Mouse (Mus musculus): ENCODE measurements at regions not wholly inside any gene's neighbourhood (a gene's known extent, or its start where the extent isn't known, plus 50 kb on each side); places are given as distances from the start of the nearest gene placed in this dataset.
"Not testable (repeated sequence)": the region's sequence is repeated elsewhere in the genome, so short reads cannot be mapped to it uniquely, and the experiment has no call there.

DNA sequence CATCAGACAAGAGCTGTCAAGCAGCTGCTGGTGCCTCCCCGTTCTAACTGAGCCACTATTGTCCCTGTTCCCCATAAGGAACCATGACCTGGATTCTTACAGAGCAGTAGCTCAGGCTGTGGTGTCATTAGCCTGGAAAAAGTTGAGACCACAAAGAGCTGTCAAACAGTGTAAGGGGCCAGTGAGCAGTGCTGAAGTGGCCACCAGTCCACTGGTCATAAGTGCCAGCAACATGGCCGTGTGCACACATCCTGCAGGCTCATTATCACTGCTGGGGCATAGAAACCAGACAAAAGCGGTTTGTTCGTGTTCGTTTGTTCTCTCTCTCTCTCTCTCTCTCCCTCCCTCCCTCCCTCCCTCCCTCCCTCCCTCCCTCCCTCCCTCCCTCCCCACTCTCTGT, 125.2 kb upstream of the Rybp start:
- H3K27me3 ChIP-seq (ENCODE audit: control insufficient read depth, insufficient read depth, low read length) = no peaks in the 10 kb centered on the region; the same call in 1 of the 2 replicates
- WGBS = 60% methylated on average over 5 of the region's 5 CpGs
- H3K9me3 ChIP-seq (replicated peaks; ENCODE audit: control insufficient read depth, low read length) = 0 out of 2 replicates have a peak, but pooled peaks cover 3% of the 10 kb centered on the region

DNA sequence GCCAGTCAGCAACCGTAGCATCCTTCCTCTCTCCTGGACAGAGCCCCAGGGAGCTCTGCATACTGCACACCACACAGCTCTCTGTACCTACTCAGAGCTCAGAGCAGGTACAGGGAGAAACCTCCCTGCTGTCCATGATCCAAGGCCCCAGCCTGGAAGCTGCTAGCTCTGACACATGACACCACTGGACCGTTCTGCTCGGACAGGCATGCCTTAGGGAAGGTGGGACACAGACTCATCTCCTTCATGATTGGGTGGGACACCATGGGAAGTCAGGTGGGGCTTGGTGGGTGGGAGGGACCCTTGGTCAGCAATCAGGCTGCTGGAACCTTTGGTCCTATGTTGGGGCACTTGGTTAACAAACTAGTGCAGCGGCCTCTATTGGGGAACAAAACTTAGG, 124.7 kb upstream of the Rybp start:
- Histone ChIP-seq H3K9ac (ENCODE audit: low read length) (no peak overlapping the region), H3K9me3 (replicated peaks; ENCODE audit: control insufficient read depth, low read length) (0 out of 2 replicates have a peak, but pooled peaks cover 3% of the 10 kb centered on the region), H3K4me2 (ENCODE audit: low read depth, low read length) (no peak overlapping the region), H3K27ac (ENCODE audit: low read length) (no peak overlapping the region), H3K27me3 (ENCODE audit: control insufficient read depth, insufficient read depth, low read length) (no peaks in the 10 kb centered on the region; the same call in 1 of the 2 replicates), H3K36me3 (ENCODE audit: control insufficient read depth, insufficient read depth) (no peaks in the 10 kb centered on the region), H3K4me3 (ENCODE audit: low read length) (no peak overlapping the region), H3K4me1 (ENCODE audit: control insufficient read depth, insufficient read depth, low read length) (0 out of 2 replicates have a peak, but pooled peaks cover 2% of the 10 kb centered on the region)
- no peak for ATAC-seq (replicated peaks; ENCODE audit: extremely low read depth, insufficient read depth, low FRiP score)
- 71% methylated on average over 4 of the region's 4 CpGs for WGBS

More for the DNA sequence above, 125.2 kb upstream of the Rybp start:
- no peak overlapping the region for H3K9ac ChIP-seq (ENCODE audit: low read length)
- no peaks in the 10 kb centered on the region for H3K36me3 ChIP-seq (ENCODE audit: control insufficient read depth, insufficient read depth)
- H3K4me3 ChIP-seq (ENCODE audit: low read length) = no peak overlapping the region
- H3K27ac ChIP-seq (ENCODE audit: low read length) = no peak overlapping the region
- H3K4me2 ChIP-seq (ENCODE audit: low read depth, low read length) = no peak overlapping the region
- H3K4me1 ChIP-seq (ENCODE audit: control insufficient read depth, insufficient read depth, low read length) = 0 out of 2 replicates have a peak, but pooled peaks cover 2% of the 10 kb centered on the region
- ATAC-seq (replicated peaks; ENCODE audit: extremely low read depth, insufficient read depth, low FRiP score) = no peak

DNA sequence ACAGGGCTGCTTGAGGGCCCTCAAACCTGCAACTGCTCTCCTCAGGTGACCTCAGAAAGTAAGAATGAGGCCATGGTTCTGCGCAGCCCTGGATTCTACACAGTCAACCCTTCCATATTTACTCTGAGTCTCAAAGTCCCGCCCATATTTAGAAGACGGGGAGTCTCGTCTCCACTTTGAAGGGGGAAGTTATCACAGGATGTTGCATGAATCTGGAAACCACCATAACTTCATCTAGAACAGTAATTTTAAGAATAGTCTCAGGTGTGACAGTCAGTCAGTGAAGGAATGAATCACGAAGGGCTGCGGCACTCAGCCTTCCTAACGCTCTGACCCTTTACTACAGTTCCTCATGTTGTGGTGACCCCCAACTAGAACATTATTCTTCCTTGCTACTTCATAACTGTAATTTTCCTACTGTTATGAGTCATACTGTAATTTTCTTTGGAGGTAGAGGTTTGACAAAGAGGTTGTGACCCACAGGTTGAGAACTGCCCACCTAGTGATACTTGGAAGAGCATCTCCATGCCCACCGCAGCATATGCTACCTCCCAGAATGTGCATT, 122.9 kb upstream of the Rybp start:
- no peak for ATAC-seq (replicated peaks; ENCODE audit: extremely low read depth, insufficient read depth, low FRiP score)
- WGBS = 94% methylated on average over 8 of the region's 8 CpGs
- 0 out of 2 replicates have a peak, but pooled peaks cover 3% of the 10 kb centered on the region for H3K9me3 ChIP-seq (replicated peaks; ENCODE audit: control insufficient read depth, low read length)

DNA sequence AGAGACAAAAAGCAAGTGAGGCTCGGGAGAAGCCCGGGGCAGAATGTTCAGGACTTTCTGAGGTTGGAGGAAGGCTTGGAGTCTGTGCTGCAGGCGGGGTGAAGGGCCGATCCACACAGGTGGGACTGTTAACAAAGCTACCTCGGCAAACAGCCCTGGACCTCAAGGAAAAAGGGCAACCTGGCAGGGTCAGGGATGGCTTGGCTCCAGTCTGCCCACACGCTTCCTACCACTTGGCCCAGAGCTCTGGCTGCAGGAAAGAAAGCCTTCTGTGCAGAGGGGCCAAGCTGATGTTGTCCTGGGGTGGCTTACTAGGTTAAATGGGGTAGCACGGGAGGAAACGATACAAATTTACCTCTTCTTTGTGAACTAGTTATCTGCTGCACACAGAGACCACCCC, 121.5 kb upstream of the Rybp start:
- ATAC-seq (replicated peaks; ENCODE audit: extremely low read depth, insufficient read depth, low FRiP score) = no peak
- Histone ChIP-seq H3K4me2 (ENCODE audit: low read depth, low read length) (no peak overlapping the region), H3K27me3 (ENCODE audit: control insufficient read depth, insufficient read depth, low read length) (no peaks in the 10 kb centered on the region), H3K27ac (ENCODE audit: low read length) (no peak overlapping the region), H3K9me3 (replicated peaks; ENCODE audit: control insufficient read depth, low read length) (0 out of 2 replicates have a peak, but pooled peaks cover 3% of the 10 kb centered on the region), H3K9ac (ENCODE audit: low read length) (no peak overlapping the region), H3K4me3 (ENCODE audit: low read length) (no peak overlapping the region), H3K36me3 (ENCODE audit: control insufficient read depth, insufficient read depth) (no peaks in the 10 kb centered on the region), H3K4me1 (ENCODE audit: control insufficient read depth, insufficient read depth, low read length) (no peaks in the 10 kb centered on the region)
- WGBS = 80% methylated on average over 8 of the region's 8 CpGs

More for the DNA sequence above, 122.9 kb upstream of the Rybp start:
- H3K27ac ChIP-seq (ENCODE audit: low read length) = no peak overlapping the region
- H3K9ac ChIP-seq (ENCODE audit: low read length) = no peak overlapping the region
- no peak overlapping the region for H3K4me3 ChIP-seq (ENCODE audit: low read length)
- no peak overlapping the region for H3K4me2 ChIP-seq (ENCODE audit: low read depth, low read length)
- no peaks in the 10 kb centered on the region for H3K27me3 ChIP-seq (ENCODE audit: control insufficient read depth, insufficient read depth, low read length)
- 0 out of 2 replicates have a peak, but pooled peaks cover under 1% of the 10 kb centered on the region for H3K4me1 ChIP-seq (ENCODE audit: control insufficient read depth, insufficient read depth, low read length)
- H3K36me3 ChIP-seq (ENCODE audit: control insufficient read depth, insufficient read depth) = no peaks in the 10 kb centered on the region

DNA sequence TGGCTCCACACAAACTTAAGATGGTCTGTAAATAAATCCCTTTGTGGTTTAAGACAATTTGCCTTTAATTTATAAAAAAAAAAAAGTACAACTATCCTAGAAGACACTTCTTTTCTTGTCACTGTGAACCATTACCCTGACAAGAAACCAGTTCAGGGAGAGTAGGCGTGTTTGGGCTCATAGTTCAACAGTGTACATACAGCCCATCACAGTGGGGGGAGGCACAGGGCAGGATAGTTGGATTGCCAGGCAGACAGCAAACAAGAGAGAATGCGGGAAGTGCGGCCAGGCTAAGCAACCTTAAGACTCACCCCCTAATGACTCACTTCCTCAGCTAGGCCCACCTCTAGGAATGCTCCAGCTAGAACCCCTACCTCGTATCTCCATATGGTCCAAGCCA, 119.2 kb upstream of the Rybp start:
- H3K4me3 ChIP-seq (ENCODE audit: low read length) = no peak overlapping the region
- no peaks in the 10 kb centered on the region for H3K36me3 ChIP-seq (ENCODE audit: control insufficient read depth, insufficient read depth)
- H3K4me1 ChIP-seq (ENCODE audit: control insufficient read depth, insufficient read depth, low read length) = no peaks in the 10 kb centered on the region
- WGBS = 76% methylated on average over 4 of the region's 4 CpGs
- H3K9ac ChIP-seq (ENCODE audit: low read length) = no peak overlapping the region
- H3K27ac ChIP-seq (ENCODE audit: low read length) = no peak overlapping the region
- no peaks in the 10 kb centered on the region for H3K27me3 ChIP-seq (ENCODE audit: control insufficient read depth, insufficient read depth, low read length)
- ATAC-seq (replicated peaks; ENCODE audit: extremely low read depth, insufficient read depth, low FRiP score) = no peak
- no peak overlapping the region for H3K4me2 ChIP-seq (ENCODE audit: low read depth, low read length)
- H3K9me3 ChIP-seq (replicated peaks; ENCODE audit: control insufficient read depth, low read length) = 0 out of 2 replicates have a peak, but pooled peaks cover 3% of the 10 kb centered on the region

DNA sequence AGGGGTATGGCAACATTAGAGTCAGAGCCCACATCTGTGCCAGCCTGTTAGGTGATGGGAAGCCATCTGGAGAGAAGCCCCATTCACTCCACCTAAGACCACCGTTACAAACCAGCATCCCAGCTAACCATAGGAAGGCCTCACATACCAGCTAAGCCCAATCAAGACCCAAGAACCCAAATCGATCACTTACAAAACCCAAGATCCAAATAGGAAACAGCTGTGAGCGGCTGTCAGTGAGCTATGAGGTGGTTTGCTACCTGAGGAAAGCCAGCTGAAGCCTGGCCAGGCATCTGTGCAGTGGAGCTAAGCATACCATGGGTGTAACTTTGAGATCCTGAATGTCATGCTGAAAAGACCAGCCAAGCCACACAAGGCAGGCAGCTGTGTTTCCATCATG, 116.9 kb upstream of the Rybp start:
- no peak for ATAC-seq (replicated peaks; ENCODE audit: extremely low read depth, insufficient read depth, low FRiP score)
- 76% methylated on average over 3 of the region's 3 CpGs for WGBS
- Histone ChIP-seq H3K4me2 (ENCODE audit: low read depth, low read length) (no peak overlapping the region), H3K4me3 (ENCODE audit: low read length) (no peak overlapping the region), H3K9ac (ENCODE audit: low read length) (no peak overlapping the region), H3K9me3 (replicated peaks; ENCODE audit: control insufficient read depth, low read length) (no peaks in the 10 kb centered on the region), H3K4me1 (ENCODE audit: control insufficient read depth, insufficient read depth, low read length) (no peaks in the 10 kb centered on the region), H3K36me3 (ENCODE audit: control insufficient read depth, insufficient read depth) (no peaks in the 10 kb centered on the region), H3K27ac (ENCODE audit: low read length) (no peak overlapping the region), H3K27me3 (ENCODE audit: control insufficient read depth, insufficient read depth, low read length) (no peaks in the 10 kb centered on the region)

DNA sequence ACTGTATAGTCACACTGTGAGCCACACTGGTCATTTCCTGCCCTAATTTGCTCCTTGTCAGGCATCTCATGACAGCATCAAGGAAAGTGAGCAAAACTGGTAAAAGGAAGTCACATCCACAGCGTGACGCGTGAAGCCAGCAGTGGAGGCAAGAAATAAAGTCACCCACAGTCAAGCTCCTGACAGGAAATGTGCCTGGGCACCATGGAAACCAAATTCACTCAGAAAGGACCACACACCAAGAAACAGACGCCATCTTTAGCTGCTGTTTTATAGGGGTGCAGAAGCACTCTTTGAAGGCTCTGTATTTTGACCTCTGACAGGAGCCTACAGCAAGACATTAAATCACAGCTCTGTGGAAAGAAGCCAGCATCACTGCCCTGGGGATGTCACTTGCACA, 115.4 kb upstream of the Rybp start:
- no peaks in the 10 kb centered on the region for H3K36me3 ChIP-seq (ENCODE audit: control insufficient read depth, insufficient read depth)
- H3K9ac ChIP-seq (ENCODE audit: low read length) = no peak overlapping the region
- no peak overlapping the region for H3K4me3 ChIP-seq (ENCODE audit: low read length)
- H3K9me3 ChIP-seq (replicated peaks; ENCODE audit: control insufficient read depth, low read length) = no peaks in the 10 kb centered on the region
- no peak for ATAC-seq (replicated peaks; ENCODE audit: extremely low read depth, insufficient read depth, low FRiP score)
- H3K27ac ChIP-seq (ENCODE audit: low read length) = no peak overlapping the region
- 74% methylated on average over 4 of the region's 4 CpGs for WGBS
- no peak overlapping the region for H3K4me2 ChIP-seq (ENCODE audit: low read depth, low read length)
- H3K4me1 ChIP-seq (ENCODE audit: control insufficient read depth, insufficient read depth, low read length) = no peaks in the 10 kb centered on the region
- no peaks in the 10 kb centered on the region for H3K27me3 ChIP-seq (ENCODE audit: control insufficient read depth, insufficient read depth, low read length)

DNA sequence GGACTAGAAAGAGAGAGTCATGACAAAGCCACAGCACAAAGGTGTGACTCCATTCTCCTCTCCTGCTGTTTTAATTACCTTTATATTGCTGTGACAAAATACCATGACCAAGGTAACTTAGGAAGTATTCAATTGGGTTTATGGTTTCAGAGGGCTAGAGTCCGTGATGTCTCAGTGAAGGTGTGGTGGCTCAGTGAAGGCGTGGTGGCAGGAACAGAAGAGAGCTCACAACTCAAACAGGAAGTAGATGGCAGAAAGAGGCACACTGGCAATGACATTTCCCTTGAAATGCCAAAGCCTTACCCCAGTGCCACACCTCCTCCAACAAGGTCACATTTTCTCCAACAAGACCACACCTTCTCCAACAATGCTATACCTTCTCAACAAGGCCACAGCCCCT, 114.4 kb upstream of the Rybp start:
- H3K4me3 ChIP-seq (ENCODE audit: low read length) = no peak overlapping the region
- no peak for ATAC-seq (replicated peaks; ENCODE audit: extremely low read depth, insufficient read depth, low FRiP score)
- no peak overlapping the region for H3K4me2 ChIP-seq (ENCODE audit: low read depth, low read length)
- H3K9me3 ChIP-seq (replicated peaks; ENCODE audit: control insufficient read depth, low read length) = no peaks in the 10 kb centered on the region
- H3K36me3 ChIP-seq (ENCODE audit: control insufficient read depth, insufficient read depth) = no peaks in the 10 kb centered on the region
- H3K4me1 ChIP-seq (ENCODE audit: control insufficient read depth, insufficient read depth, low read length) = no peaks in the 10 kb centered on the region
- WGBS = 94% methylated on average over 2 of the region's 2 CpGs
- no peaks in the 10 kb centered on the region for H3K27me3 ChIP-seq (ENCODE audit: control insufficient read depth, insufficient read depth, low read length)
- no peak overlapping the region for H3K9ac ChIP-seq (ENCODE audit: low read length)
- no peak overlapping the region for H3K27ac ChIP-seq (ENCODE audit: low read length)

DNA sequence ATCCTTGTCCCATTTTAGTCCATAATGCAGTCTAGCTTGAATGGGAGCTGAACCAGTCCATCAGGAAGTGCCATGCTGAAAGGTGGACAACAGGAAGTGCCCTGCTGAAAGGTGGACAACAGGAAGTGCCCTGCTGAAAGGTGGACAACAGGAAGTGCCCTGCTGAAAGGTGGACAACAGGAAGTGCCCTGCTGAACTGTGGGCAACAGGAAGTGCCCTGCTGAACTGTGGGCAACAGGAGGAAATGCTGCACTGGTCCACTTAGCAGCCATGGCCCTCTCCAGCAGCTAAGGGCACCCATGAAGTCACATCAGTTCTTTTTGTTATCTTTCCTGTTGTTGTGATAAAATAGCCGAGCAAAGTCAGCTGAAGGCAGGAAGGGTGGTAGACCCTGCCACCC, 112.1 kb upstream of the Rybp start:
- not testable (repeated sequence) for ATAC-seq (replicated peaks; ENCODE audit: extremely low read depth, insufficient read depth, low FRiP score); H3K9ac ChIP-seq (ENCODE audit: low read length); H3K27ac ChIP-seq (ENCODE audit: low read length); H3K4me3 ChIP-seq (ENCODE audit: low read length); H3K4me1 ChIP-seq (ENCODE audit: control insufficient read depth, insufficient read depth, low read length); H3K4me2 ChIP-seq (ENCODE audit: low read depth, low read length); H3K9me3 ChIP-seq (replicated peaks; ENCODE audit: control insufficient read depth, low read length); H3K27me3 ChIP-seq (ENCODE audit: control insufficient read depth, insufficient read depth, low read length); H3K36me3 ChIP-seq (ENCODE audit: control insufficient read depth, insufficient read depth)
- WGBS = 63% methylated on average over 1 of the region's 1 CpGs
